Mouse (Mus musculus) stomach, embryonic 16.5 days (tissue): Measurements from ENCODE around the gene Naga. TPM values are rescaled to one million over a fixed set of nuclear protein-coding genes. Genes with fewer than 3 reads are reported as not detected.
A peak's percentile ranks its signal among the peaks of the same experiment; 100 is the strongest.

Source experiments
- ATAC-seq: fragments of 200-750 bp; cut with Nextera tagmentation; 2 replicates; pipeline ENCODE4 v1.8.0; 2017; ENCODE audit warnings: moderate number of reproducible peaks, moderate TSS enrichment; ENCODE audit not compliant: insufficient read depth, low FRiP score
- H3K27ac ChIP-seq: fragments of 300-500 bp; sonication (generic); 2 replicates; pipeline ENCODE4 v1.5.1; 2014; ENCODE audit warnings: low read length
- H3K27me3 ChIP-seq: fragments of 300-500 bp; sonication (generic); 2 replicates; pipeline ENCODE4 v1.6.1; 2014; ENCODE audit warnings: low read length, control low read depth, mixed read lengths; ENCODE audit not compliant: control insufficient read depth, insufficient read depth
- H3K36me3 ChIP-seq: fragments of 300-500 bp; sonication (generic); 2 replicates; pipeline ENCODE4 v1.6.1; 2014; ENCODE audit warnings: low read length; ENCODE audit not compliant: control insufficient read depth, insufficient read depth
- H3K4me1 ChIP-seq: fragments of 300-500 bp; sonication (generic); 2 replicates; pipeline ENCODE4 v1.6.1; 2014; ENCODE audit warnings: low read length, control low read depth, mixed read lengths; ENCODE audit not compliant: control insufficient read depth, insufficient read depth
- H3K4me2 ChIP-seq: fragments of 300-500 bp; sonication (generic); 2 replicates; pipeline ENCODE4 v1.6.1; 2014; ENCODE audit warnings: low read depth, low read length, mixed read lengths
- H3K4me3 ChIP-seq: fragments of 300-500 bp; sonication (generic); replicated peaks from 2 replicates; pipeline ENCODE4 v1.5.1; 2014; ENCODE audit warnings: mild to moderate bottlenecking, low read length
- H3K9ac ChIP-seq: fragments of 300-500 bp; sonication (generic); 2 replicates; pipeline ENCODE4 v1.6.1; 2014; ENCODE audit warnings: low read length
- H3K9me3 ChIP-seq: fragments of 300-500 bp; sonication (generic); replicated peaks from 2 replicates; pipeline ENCODE4 v1.6.1; 2016; ENCODE audit warnings: low read length, control low read depth; ENCODE audit not compliant: control insufficient read depth
- WGBS: fragments of 180-500 bp; shearing (Covaris S2); extraction: QIAGEN DNeasy Blood & Tissue Kit; methylation state at CpG from one replicate; pipeline ENCODE4 v1.1.7; 2014; 5-methylcytosine and 5-hydroxymethylcytosine counted together
- polyA plus RNA-seq: library from polyadenylated mRNA; unstranded; fragments of >200 nt; fragmentation: Nextera tagmentation; extraction: Ambion mirVana; gene quantifications from 2 replicates; pipeline ENCODE4 v1.2.1, GENCODE M21; 2015

Naga gene
- polyA plus RNA-seq, 1 experiment from 2014 or later, result 99.0 TPM

DNA sequence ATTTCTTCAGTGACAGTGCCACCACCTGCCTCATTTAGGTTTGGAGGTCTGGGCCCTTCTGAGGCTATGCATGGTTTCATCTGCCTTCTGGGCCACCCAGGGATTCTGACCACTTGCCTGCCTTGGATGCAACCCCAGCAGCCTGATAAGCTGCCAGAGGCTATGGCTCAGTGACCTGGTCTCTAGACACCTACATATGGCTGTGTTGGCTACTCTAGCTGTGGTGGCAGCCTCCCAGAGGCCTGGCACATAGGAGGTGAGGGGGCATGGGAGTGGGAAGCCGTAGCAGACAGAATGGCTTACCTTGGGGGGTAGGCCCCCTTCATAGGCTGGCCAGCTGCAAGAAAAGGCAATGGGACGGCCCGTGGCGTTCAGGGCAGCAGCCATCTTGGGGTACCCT lies 3.5 kb downstream of the Naga start:
- Histone ChIP-seq H3K9ac (no peak overlapping the region), H3K4me3 (no peak overlapping the region), H3K9me3 (no peaks in the 10 kb centered on the region), H3K4me1 (peaks cover 21% of the 10 kb centered on the region), H3K27me3 (no peaks in the 10 kb centered on the region), H3K4me2 (no peak overlapping the region), H3K36me3 (0 out of 2 replicates have a peak, but pooled peaks cover 7% of the 10 kb centered on the region), H3K27ac (no peak overlapping the region)
- no peak for ATAC-seq
- 96% methylated on average over 4 of the region's 4 CpGs for WGBS

DNA sequence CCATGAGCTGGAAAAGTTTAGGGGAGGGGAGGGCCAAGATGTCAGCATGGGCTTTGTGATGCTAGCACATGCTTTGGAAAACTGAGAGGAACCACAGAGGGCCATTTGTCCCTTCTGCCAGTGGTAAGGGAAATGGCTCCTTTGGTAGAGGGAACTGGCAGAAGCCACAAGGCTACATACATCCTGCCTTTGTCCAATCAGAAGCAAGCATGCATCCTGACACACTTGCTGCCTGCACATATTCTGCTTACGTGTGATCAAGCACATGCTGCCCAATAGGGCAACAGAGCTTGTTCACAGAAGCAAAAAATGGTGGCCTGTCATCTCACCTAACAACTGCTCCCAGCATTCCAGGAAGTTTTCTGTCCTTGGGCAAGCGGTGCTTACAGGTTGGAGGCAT lies 13.3 kb downstream of the Naga start:
- no peak overlapping the region for H3K9ac ChIP-seq

DNA sequence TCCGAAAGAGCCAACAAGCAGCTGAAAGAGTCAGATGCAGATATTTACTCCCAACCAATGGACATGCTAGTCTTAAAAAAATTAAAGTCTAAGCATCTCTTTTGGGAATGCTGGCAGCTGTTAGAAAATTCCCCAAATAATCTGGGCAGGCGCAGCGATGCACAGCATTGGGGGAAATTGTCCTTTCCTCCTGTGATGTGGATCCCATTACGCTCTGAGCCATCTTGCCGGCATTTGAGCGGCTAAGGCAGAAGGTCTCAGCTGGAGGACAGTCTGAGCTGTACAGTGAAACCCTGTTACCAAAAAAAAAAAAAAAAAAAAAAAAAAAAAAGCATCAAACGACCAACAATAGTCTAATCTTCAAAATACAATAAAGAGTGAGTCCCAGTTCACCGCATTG lies 16.5 kb downstream of the Naga start:
- WGBS, result 60% methylated on average over 8 of the region's 8 CpGs

More for the DNA sequence above, 13.3 kb downstream of the Naga start:
- no peak overlapping the region for H3K4me3 ChIP-seq
- no peaks in the 10 kb centered on the region for H3K9me3 ChIP-seq
- H3K27ac ChIP-seq, result no peak overlapping the region
- no peak for ATAC-seq
- no peaks in the 10 kb centered on the region for H3K36me3 ChIP-seq
- H3K27me3 ChIP-seq, result no peaks in the 10 kb centered on the region
- H3K4me2 ChIP-seq, result no peak overlapping the region
- H3K4me1 ChIP-seq, result no peaks in the 10 kb centered on the region
- 65% methylated on average over 2 of the region's 2 CpGs for WGBS

DNA sequence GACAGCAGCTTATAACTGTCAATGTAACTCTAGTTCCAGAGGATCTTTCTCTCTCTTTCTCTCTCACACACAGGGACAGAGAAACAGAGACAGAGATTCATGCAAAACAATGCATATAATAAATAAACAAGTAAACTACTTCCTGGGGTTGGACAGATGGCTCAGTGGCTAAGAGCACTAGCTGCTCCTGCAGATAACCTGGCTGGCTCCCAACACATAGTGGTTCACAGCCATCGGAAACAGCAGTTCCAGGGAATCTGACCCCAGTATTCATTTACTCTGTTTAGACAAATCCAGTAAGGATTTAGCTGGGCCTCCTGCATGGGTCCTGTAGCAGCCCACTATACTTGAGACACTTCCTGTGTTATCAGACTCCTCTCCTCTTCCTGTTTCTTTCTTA lies 19.1 kb downstream of the Naga start:
- no peaks in the 10 kb centered on the region for H3K9me3 ChIP-seq
- H3K36me3 ChIP-seq, result no peaks in the 10 kb centered on the region
- no peaks in the 10 kb centered on the region for H3K4me1 ChIP-seq
- H3K4me2 ChIP-seq, result no peak overlapping the region
- no peaks in the 10 kb centered on the region for H3K27me3 ChIP-seq
- no peak overlapping the region for H3K9ac ChIP-seq
- no peak overlapping the region for H3K4me3 ChIP-seq
- ATAC-seq, result no peak
- 52% methylated on average over 1 of the region's 1 CpGs for WGBS
- no peak overlapping the region for H3K27ac ChIP-seq

More for the DNA sequence above, 16.5 kb downstream of the Naga start:
- H3K27ac ChIP-seq, result no peak overlapping the region
- no peaks in the 10 kb centered on the region for H3K27me3 ChIP-seq
- H3K9ac ChIP-seq, result no peak overlapping the region
- no peaks in the 10 kb centered on the region for H3K9me3 ChIP-seq
- H3K4me2 ChIP-seq, result no peak overlapping the region
- H3K4me3 ChIP-seq, result no peak overlapping the region
- no peak for ATAC-seq
- H3K4me1 ChIP-seq, result no peaks in the 10 kb centered on the region
- H3K36me3 ChIP-seq, result no peaks in the 10 kb centered on the region

DNA sequence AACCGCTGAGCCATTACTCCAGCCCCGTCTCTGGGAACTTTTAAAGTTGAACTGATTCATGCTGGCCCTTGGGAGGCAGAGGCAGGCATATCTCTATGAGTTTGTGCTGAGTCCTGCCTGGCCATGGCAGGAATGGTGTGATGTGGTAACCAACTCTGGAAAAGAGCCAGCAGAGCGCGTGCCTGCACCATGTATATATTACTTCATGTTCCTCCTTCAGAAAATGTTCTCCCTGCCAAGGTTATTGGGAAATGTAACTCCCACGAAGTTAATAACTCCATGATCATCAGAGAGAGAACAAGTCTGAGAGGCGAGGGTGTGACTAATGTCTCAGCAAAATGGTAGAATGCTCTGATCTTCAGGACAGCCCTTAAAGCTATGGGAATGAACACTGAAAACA lies 20.9 kb downstream of the Naga start:
- H3K27me3 ChIP-seq, result no peaks in the 10 kb centered on the region
- H3K4me3 ChIP-seq, result no peak overlapping the region
- no peak overlapping the region for H3K9ac ChIP-seq
- no peaks in the 10 kb centered on the region for H3K36me3 ChIP-seq
- H3K4me1 ChIP-seq, result no peaks in the 10 kb centered on the region
- H3K9me3 ChIP-seq, result no peaks in the 10 kb centered on the region
- no peak overlapping the region for H3K4me2 ChIP-seq
- 83% methylated on average over 6 of the region's 6 CpGs for WGBS
- no peak overlapping the region for H3K27ac ChIP-seq
- ATAC-seq, result no peak

DNA sequence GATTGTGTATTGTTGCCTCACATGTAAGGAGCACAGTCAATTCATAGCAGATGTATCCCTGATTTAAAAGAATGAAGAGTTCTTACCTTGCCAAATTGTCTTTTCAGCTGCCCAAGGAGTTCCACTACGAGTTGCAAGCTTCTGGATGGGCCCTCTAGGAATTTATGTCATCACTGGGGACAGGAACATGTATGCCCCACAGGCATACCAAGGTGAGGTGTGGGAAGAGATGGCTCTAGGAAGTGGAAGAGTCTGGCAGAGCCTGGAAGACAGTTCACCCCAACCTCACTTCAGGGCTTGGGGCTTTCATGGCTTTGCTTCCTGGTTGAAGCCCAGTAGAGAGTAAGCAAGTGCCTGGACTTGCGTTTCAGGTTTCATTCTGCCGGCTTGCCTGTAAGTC lies 30.3 kb downstream of the Naga start:
- ATAC-seq, result peak; percentile 48; the same call in 1 of the 2 replicates
- no peaks in the 10 kb centered on the region for H3K27me3 ChIP-seq

DNA sequence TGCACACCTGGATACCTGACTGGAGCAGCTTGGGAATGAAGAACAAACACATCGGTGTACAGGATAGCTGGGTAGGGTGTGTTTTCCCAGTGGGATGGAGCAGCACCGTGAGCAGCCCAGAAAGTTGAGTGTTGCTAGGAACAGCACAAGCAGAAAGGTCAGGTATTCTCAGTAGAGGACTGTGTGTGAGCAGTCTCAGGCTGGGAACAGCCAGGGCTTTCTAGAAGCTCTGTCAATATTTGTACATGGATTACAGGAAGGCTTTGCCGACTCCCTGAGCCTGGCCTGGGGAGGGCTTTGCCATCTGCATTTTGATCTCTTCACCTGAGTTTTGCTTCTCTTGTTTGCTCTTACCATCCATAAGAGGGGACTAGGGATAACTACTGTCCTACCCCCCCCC lies 31.6 kb downstream of the Naga start:
- Histone ChIP-seq H3K9me3 (no peaks in the 10 kb centered on the region), H3K4me2 (no peak overlapping the region), H3K9ac (no peak overlapping the region), H3K27ac (peak overlapping the region; percentile 66), H3K36me3 (no peaks in the 10 kb centered on the region), H3K4me1 (no peaks in the 10 kb centered on the region; the same call in 1 of the 2 replicates), H3K4me3 (no peak overlapping the region), H3K27me3 (no peaks in the 10 kb centered on the region)
- 59% methylated on average over 3 of the region's 3 CpGs for WGBS
- ATAC-seq, result peak; percentile 94

More for the DNA sequence above, 30.3 kb downstream of the Naga start:
- Histone ChIP-seq H3K9ac (no peak overlapping the region), H3K4me3 (no peak overlapping the region), H3K9me3 (no peaks in the 10 kb centered on the region), H3K4me1 (no peaks in the 10 kb centered on the region; the same call in 1 of the 2 replicates), H3K4me2 (no peak overlapping the region), H3K36me3 (no peaks in the 10 kb centered on the region), H3K27ac (peak overlapping the region; percentile 25; the same call in 1 of the 2 replicates)
- WGBS, result 41% methylated on average over 3 of the region's 3 CpGs

DNA sequence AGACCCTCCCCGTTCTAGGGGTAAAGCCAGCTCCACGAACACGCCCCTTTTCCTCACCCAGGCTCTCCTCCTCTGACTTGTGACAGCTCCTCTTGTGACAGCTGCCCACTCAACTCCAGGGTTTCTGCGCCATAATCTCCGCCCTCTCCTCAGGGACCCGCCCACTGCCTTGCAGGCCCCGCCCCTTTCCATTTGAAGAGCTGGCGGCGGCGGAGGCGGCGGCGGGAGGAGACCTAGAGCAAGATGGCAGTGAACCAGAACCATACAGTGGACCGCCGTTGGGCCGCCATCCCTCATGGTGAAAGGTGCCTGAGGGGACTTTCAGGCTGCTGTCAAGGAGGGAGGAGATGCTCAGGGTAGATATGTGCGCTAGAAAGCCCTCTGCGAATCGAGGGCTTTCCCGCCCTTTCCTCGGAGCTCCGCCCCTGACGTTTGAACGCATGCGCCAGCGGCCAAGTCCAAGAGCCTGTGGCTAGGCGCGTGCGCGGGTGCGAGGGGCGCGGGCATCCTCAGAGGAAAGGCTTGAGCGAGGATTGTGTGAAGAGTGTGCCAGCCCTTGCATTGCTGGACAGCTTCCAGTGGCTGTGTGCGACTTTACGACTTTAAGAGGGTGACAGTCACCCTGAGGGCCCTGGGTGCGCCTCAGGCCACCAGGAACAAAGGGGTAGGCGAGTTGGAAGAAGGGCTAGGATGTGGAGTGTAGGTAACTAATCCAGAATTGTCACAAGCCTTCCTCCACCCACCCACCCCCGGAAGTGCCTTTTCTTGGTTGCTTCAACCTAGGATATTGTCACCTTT lies 39.8 kb downstream of the Naga start, which contains the start of gene Wbp2nl:
TSS of gene Wbp2nl (plus strand) at position 191 of the 798 bp plus-strand sequence.
- ATAC-seq, result peak; percentile 25; the same call in 1 of the 2 replicates
- H3K4me2 ChIP-seq, result peak within 1 kb of the TSS; percentile 21; the same call in 1 of the 2 replicates
- no peaks in the 10 kb centered on the region for H3K27me3 ChIP-seq
- no peaks in the 10 kb centered on the region for H3K36me3 ChIP-seq
- no peaks in the 10 kb centered on the region for H3K9me3 ChIP-seq
- 0 out of 2 replicates have a peak within 1 kb of the TSS, but pooled peaks have one; percentile 8 for H3K4me3 ChIP-seq
- H3K9ac ChIP-seq, result no peak within 1 kb of the TSS
- no peak within 1 kb of the TSS for H3K27ac ChIP-seq
- 56% methylated on average over 39 of the region's 39 CpGs for WGBS
- no peaks in the 10 kb centered on the region for H3K4me1 ChIP-seq

DNA sequence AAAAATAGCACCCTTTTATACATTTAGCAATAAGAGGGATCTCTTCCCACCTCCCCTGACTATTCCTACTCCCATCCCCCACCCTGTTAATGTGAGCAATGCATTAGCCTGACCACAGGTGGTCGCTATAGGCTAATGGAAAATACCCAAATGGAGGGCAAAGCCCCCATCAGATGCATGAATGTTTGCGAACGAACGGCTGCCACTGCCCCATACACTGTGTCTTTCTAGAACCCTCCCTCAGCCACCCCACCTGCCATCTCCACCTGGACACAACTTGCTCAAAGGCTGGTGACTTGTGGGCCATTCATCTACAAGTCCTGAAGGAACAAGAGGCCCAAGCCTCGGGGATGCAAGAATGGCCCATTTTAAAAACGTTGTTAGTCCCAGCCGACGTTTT lies 44.7 kb downstream of the Naga start:
- H3K27ac ChIP-seq, result no peak overlapping the region
- no peak overlapping the region for H3K4me3 ChIP-seq
- WGBS, result 27% methylated on average over 8 of the region's 8 CpGs

More for the DNA sequence above, 44.7 kb downstream of the Naga start:
- no peaks in the 10 kb centered on the region for H3K27me3 ChIP-seq
- H3K4me2 ChIP-seq, result no peak overlapping the region
- H3K4me1 ChIP-seq, result peaks cover 7% of the 10 kb centered on the region
- no peak overlapping the region for H3K9ac ChIP-seq
- ATAC-seq, result no peak
- H3K9me3 ChIP-seq, result no peaks in the 10 kb centered on the region
- no peaks in the 10 kb centered on the region for H3K36me3 ChIP-seq
